Mouse (Mus musculus) 416B (cell line): ENCODE results near the gene Galnt14.

ENCODE experiments used
- DNase-seq: peaks from one replicate; pipeline ENCODE4 v3.0.0; 2011; ENCODE audit warnings: low read depth

The Galnt14 gene

GRCm38 (mm10) chr17:73668996-73669395 lies 41.3 kb downstream of the Galnt14 start:
- no peak for DNase-seq

DNA sequence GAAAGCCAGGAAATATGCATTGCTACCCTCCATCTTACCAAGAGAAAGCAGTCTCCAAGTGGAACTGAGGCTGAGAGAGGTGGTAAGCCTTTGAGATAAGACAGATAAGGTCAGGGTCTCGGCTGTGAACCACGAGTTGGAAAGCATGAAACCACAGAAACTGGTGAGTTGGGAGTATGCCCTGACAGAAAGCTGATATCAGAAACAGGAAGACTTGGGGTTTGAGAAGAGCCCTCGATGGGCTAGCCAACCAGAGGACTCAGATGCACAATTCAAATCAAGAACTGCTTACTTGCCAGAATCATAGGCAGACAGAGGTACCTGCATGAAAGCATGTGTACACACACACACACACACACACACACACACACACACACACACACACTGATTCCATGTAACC lies 47.0 kb downstream of the Galnt14 start:
- DNase-seq, result peak; percentile 41

DNA sequence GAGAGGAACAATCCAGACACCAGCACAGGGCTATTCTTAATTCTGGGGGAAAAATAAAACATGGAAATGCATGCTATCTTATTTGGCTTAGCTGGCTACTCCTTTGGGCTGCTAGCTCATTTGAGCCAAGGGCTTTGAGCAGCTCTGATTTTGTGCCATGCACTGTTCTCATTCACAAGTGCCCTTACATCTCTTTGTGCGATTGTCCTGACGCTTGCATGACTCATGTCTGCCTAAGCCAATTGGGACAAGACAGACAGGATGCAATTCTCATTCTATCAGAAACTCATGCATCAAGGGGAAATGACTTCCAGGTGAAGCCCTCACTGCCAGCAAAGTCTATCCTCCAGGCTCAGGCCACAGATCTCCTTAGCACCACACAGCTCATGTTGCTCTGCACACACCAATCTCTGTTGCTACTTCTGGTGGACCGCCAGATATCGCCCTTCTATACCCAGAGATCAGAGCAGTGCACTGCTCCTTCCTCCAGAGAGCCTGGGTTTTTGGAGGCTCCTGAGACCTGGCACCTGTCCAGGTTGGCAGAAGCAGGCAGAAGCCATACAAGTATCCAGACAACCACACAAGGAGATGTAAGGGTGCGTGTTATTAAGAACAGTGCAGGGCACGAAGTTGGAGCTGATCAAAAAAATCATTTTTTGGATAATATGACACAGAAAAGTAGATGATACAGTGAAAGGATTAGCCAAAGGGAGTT lies 51.4 kb downstream of the Galnt14 start:
- DNase-seq, result no peak

- DNase-seq, result peak; percentile 64
Observed at GRCm38 (mm10) chr17:73656373-73656772, 53.9 kb downstream of the Galnt14 start.

DNA sequence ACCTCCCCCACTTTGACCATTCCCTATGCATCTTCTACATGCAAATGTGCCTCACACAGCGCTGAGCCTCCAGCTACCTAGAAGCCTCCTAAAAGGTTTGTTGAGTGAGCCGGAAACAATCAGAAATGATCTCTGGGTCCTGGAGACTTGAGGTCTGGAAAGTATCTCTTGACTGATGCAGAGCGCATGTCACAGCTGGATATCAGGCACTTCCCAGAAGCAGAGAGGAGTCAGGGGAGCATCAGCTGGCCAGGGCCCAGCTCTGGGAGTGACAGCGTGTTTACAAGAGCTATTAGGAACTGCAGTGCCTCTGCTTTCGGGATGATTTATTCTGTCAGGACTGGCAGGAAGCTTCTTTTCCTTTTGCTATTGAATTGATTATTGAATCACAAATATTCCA lies 56.0 kb downstream of the Galnt14 start:
- no peak for DNase-seq

DNA sequence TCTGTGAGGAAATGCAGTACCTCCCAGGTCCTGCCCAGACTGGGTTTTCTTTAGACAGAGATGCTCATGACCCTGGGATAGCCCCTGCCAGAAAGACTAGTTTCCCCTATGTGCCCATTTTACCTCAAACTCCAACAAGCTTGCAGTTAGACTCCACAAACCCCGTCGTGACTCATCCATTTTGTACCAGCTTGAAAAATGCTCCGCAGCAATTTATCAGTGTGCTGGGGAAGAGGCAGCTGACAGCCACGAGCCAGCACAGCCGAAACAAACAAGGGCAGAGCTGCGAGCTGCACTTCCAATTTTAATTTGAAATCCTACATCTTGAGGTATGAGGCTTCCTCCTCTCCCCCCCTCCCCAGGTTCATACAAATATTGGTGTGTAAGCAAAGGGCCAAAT lies 60.9 kb downstream of the Galnt14 start:
- no peak for DNase-seq

- DNase-seq, result no peak
Observed at GRCm38 (mm10) chr17:73641676-73642075, 68.6 kb downstream of the Galnt14 start.

DNA sequence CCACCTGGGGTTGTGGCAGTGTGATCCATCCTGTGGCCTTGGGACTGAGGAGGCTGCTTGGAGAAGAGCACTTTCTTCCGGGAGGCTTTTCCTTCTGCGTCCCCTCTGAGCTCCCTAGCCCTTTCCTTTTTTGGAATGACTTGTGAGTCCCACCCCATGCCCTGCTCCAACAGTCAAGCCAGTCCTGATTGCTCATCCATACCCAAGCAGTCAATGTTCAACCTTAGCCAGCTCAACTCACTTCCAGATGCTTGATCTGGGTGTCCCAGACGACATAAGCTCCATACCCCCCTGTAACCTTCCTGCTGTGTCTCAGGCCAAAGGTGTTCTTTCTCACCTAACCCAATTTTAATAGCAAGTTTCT lies 70.2 kb downstream of the Galnt14 start:
- DNase-seq, result no peak

GRCm38 (mm10) chr17:73639401-73640116 lies 70.7 kb downstream of the Galnt14 start:
- no peak for DNase-seq

DNA sequence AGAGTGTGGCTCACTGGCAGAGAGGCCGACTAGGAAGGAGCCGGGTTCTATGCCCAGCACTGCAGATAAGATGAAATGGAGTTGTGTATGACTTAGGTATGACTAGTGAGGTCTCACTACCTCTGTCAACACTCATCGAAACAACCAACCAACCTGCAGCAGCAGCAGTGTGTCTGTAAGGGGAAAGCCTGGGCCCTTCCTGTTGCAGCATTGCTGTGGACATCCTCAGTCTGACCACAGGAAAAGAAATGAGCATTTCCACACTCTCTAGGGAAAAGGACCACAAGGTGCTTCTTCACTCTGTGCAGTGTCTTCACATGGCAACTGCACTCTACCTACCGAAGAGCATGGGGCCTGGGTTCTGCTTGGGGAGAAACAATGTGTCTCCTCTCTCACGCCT lies 73.3 kb downstream of the Galnt14 start:
- no peak for DNase-seq

GRCm38 (mm10) chr17:73634896-73635295 lies 75.4 kb downstream of the Galnt14 start:
- no peak for DNase-seq

DNA sequence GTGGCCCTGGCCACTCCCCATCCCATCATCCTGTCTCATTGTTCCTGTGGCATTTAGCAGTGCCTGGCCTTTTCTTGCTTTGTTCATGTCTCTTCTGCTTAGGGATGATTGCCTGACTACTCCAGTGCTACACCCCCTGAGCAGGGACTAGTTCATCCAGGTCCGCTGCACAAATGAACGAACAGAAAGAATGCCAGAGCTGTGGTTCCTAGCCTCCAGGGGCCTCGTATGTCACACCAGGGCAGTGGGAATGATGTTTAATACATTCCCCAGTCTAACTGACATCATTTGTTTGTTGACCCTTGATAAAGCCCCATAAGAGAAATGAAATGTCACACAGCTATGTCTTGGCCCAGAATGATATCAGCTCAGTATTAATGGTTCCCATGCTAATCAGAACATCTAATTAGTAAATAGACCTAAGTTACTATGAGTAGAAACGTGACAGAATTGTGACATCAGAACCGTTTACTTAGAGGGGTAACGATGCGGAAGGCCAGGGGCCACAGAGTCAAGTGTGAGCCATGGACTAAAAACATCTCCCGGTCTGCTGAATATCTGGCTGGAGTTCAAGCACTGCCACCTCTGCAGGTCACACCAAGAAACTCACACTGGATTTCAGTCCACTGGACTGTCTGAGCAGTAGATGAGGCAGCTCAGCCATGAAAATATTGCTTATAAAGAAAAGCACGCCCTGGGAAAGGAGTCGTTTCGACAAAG lies 76.1 kb downstream of the Galnt14 start:
- DNase-seq, result no peak

DNA sequence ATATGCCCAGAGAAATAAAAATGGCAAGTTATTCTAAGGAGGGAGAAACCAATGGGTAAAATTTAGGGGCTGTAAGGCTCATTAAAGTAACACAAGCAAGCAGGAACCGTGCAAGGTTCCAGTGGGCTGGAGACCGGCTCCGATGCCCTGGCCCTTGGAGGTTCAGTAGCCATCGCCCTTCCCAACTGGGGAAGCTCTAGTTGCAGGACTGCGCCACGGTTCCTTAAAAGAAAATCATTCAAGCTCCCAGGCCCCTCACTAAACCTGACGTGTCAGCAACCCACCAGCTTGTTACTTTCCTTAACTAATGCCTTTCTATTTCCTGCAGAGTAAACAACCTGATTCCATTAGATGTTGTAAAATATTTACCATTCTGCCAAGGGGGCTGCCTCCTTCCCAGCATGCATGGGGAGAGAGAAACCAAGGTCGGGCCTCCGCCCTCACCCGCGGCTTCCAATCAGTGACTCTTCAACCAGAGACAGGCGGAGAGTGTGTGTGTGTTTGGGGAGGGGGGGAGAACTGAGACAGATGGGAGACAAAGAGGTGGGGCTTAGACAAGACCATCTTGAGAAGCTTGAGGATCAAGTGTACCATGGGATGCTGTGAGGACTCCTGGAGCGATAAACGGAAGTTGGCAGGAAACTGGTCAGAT lies 81.9 kb downstream of the Galnt14 start:
- no peak for DNase-seq

- no peak for DNase-seq
Observed at GRCm38 (mm10) chr17:73626912-73627311, 83.3 kb downstream of the Galnt14 start.

DNA sequence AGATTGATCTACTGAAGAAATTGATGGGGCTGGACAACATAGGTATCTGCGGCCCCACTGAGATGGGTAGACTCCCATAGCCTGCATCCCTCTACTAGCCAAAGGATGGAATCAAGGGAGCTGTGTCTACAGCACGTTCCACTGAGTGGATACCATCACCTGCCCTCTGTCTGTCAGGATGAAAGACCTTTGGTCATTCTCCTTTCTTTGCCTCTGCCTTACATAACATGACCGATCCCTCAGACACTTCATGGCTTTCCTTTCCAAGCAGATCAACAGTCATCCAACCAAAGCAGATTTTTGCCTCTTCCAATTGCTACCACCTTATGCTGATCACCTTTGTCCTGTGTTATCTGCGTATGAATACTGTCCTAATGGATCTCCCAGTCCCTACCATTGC lies 90.2 kb downstream of the Galnt14 start:
- DNase-seq, result no peak

GRCm38 (mm10) chr17:73602552-73603478 lies 107.4 kb downstream of the Galnt14 start:
- no peak for DNase-seq

DNA sequence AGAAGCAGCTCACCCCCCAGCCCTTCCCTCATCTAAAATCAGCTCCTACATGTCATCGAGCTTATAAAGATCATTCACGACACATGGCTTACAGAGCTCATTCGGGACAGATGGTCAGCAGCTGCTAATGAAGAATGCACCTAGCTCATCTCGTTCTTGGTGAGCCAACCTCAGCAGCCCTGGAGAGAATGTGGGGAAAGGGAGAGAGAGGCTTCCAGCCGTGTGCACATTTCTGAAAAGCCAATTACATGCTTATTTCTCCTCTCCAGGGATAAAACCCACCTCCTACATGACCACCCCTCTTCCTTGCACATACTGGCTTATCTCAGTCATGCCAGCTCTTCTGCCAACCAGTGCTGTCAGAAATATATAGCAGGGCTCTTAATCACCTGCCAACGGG lies 110.3 kb downstream of the Galnt14 start:
- no peak for DNase-seq

DNA sequence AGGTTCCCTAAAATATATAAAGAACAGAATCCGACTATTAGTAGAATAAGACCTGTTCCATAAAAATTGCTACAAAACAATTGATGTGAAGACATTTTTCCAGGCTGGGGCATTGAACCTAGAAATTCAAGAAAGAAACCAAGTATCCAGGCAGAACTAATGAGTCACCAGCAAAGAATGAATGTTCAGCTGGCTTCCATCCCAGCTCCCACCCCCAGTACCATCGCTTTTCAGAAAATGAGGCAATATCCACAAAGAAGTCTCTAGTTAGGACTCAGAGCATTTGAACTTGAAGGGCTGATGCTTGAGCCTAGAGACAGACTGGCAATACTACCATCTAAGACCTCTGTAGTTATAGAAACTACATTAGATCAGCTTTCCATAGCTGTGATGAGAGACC lies 118.2 kb downstream of the Galnt14 start:
- no peak for DNase-seq

DNA sequence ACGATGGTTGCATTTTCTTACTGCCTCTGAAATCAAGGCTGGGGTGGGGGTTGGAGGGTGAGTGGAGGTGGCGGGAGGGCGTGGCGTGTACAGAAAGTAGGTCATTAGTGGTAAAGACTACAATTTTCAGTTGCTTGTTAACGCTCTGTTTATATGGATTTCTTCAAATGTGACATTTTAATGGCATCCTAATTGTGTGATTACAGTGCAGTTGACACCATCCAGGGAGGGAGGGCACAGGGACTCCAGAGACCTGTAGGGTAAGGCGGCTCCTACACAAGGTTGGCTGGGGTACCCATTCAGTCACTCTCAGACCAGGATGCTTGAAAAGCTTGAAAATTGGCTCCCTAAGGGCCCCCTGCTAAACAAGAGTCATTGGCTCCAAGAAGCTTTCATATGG lies 122.7 kb downstream of the Galnt14 start:
- no peak for DNase-seq

DNA sequence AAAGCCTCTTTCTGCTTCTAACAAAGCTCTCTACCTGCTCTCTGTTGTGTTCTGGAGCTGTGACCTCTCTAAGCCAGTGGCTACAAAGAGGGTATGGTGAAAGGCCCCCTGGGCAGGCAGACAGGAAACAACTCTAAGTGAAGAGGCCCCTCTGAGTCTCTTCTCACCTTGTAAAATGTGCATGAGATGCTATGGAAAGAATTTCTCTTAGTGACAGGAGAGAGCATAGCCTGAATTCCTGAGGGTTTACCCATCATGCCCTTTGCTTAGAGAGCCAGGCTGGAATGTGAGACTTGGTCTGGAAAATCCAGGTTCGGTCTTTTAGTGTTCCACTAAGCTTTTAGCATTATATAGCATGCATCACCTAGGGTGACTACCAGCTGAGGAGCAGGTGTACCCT lies 136.1 kb downstream of the Galnt14 start:
- no peak for DNase-seq

GRCm38 (mm10) chr17:73572881-73573280 lies 137.4 kb downstream of the Galnt14 start:
- DNase-seq, result no peak

DNA sequence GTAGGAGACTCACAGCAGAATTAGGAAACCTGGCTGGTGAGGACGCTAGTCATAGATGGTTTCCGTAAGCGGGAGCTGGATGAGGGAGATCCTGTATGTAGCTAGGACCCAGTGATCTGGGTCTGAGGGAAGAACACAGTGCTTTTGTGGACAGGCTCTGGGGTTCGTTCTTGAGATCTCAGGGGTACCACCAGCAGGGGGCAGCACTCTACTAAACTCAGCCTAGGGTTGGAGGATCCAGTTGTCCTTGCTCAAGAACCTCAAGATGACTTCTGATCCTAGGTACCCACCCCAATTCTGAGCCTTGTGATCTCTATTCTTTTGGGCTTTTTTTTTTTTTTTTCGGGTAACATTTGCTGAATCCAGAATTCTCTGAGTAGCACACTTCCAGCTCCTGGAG lies 137.8 kb downstream of the Galnt14 start:
- peak; percentile 66 for DNase-seq
